Mouse (Mus musculus): Measurements from ENCODE around the gene Fam50a. TPM values are rescaled to one million over a fixed set of nuclear protein-coding genes. Genes with fewer than 3 reads are reported as not detected.
"Not testable (repeated sequence)": the region's sequence is repeated elsewhere in the genome, so short reads cannot be mapped to it uniquely, and the experiment has no call there.

Fam50a gene
- total RNA-seq, 2 experiments from 2014 or later, result 38.6 to 39.7 TPM

GRCm38 (mm10) chrX:74330166-74330930 is 17.5 kb downstream of the Fam50a start:
- DNase-seq, result no peak

GRCm38 (mm10) chrX:74352645-74353466 is 40.0 kb downstream of the Fam50a start:
- DNase-seq, result no peak

DNA sequence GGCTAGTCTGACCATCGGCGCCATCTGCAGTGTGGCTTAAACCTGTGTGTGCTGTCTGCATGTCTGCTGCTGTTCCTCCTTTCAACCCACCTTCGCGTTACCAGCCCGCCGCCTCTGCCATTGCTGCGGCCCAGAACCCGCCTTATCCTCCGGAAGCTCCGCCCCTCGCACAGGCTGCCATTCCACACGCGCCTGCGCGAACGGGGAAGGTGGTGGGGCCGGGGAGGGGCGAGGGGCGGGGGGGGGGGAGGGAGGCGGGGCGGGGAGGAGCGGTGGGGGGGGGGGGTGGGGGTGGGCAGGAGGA is 40.6 kb downstream of the Fam50a start, which contains the start of gene Lage3:
TSS of gene Lage3 (minus strand) at position 152 of the 304 bp plus-strand sequence.
- peak; percentile 83 for DNase-seq

- DNase-seq, result not testable (repeated sequence)
These were observed 44.2 kb downstream of the Fam50a start for GRCm38 (mm10) chrX:74357069-74357468.

DNA sequence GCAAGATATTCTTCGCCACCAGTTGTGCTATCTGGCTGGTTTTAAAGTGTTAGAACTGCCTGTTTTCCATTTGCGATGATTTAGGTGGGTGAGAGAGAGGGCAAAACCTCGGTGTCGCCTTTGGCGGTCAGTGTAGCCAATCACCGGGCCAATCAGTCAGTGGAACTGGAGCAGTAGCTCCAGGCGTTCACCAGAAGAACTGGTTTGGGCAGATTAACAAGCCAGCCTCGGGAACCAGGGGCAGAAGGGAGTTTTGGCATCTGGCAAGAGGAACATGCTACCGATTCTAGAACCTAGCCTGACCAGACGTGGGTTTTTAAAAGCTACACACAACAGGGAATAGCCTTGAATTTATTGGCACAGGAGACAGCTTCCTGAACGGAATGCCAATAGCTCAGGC is 46.3 kb downstream of the Fam50a start:
- DNase-seq, result no peak

- DNase-seq, result no peak
These were observed 54.7 kb downstream of the Fam50a start for GRCm38 (mm10) chrX:74367512-74367911.

- peak; percentile 75 for DNase-seq
These were observed 55.5 kb downstream of the Fam50a start for GRCm38 (mm10) chrX:74368209-74368909.

Small RNAs within 50 kb of the gene (microRNA-seq; reads per million reads assigned to microRNA genes)
- 1.2 to 3.1 reads per million in 2 experiments for gene Mir7091
- gene Mir7092, result 0 reads per million in 2 experiments

Other genes starting within 250 kb of the Fam50a start
- not detected for gene Opn1mw, start 185.6 kb upstream of the Fam50a start, total RNA-seq (2021)
- gene Mecp2, start 177.7 kb upstream of the Fam50a start, total RNA-seq (2021), result 10 to 100 TPM; 37.6 to 39.6 TPM
- gene Tex28, start 145.2 kb upstream of the Fam50a start, total RNA-seq (2021), result not detected
- not detected for gene Tktl1, start 135.8 kb upstream of the Fam50a start, total RNA-seq (2021)
- gene Flna, start 63.2 kb upstream of the Fam50a start, total RNA-seq (2021), result 100 to 1,000 TPM; 375 to 378 TPM
- gene Emd, start 58.3 kb upstream of the Fam50a start, total RNA-seq (2021), result 10 to 100 TPM; 57.6 to 61.6 TPM
- 100 to 1,000 TPM; 297 to 347 TPM for gene Rpl10, start 42.2 kb upstream of the Fam50a start, total RNA-seq (2021)
- 10 to 100 TPM; 39.3 to 46.4 TPM for gene Taz, start 31.1 kb upstream of the Fam50a start, total RNA-seq (2021)
- 10 to 100 TPM; 11.7 to 12.5 TPM for gene Dnase1l1, start 30.7 kb upstream of the Fam50a start, total RNA-seq (2021)
- 100 to 1,000 TPM; 103 to 109 TPM for gene Atp6ap1, start 15.9 kb upstream of the Fam50a start, total RNA-seq (2021)
- 10 to 100 TPM; 85.1 to 95.7 TPM for gene Gdi1, start 8.0 kb upstream of the Fam50a start, total RNA-seq (2021)
- gene Plxna3, start 16.0 kb downstream of the Fam50a start, total RNA-seq (2021), result 1 to 10 TPM; 2.8 to 3.6 TPM
- gene Lage3, start 40.6 kb downstream of the Fam50a start, total RNA-seq (2021), result 10 to 100 TPM; 51.8 to 54.6 TPM
- 10 to 100 TPM; 48.3 to 50.5 TPM for gene Ubl4a, start 60.2 kb downstream of the Fam50a start, total RNA-seq (2021)
- gene Slc10a3, start 60.3 kb downstream of the Fam50a start, total RNA-seq (2021), result 1 to 10 TPM; 7.8 to 7.9 TPM
- 10 to 100 TPM; 16.6 to 24.0 TPM for gene Fam3a, start 80.2 kb downstream of the Fam50a start, total RNA-seq (2021)
- 10 to 100 TPM; 39.7 to 40.8 TPM for gene Ikbkg, start 80.3 kb downstream of the Fam50a start, total RNA-seq (2021)
- gene G6pdx, start 116.2 kb downstream of the Fam50a start, total RNA-seq (2021), result 1 to 10 TPM; 9.1 to 10.0 TPM
- not detected for gene Gm6880, start 168.4 kb downstream of the Fam50a start, total RNA-seq (2021)

Measured in heart, postnatal 4 days (tissue).